Mouse (Mus musculus) C2C12 (cell line): ENCODE data around the gene Sertad2. TPM values are rescaled to one million over a fixed set of nuclear protein-coding genes. Genes with fewer than 3 reads are reported as not detected.
A peak's percentile ranks its signal among the peaks of the same experiment; 100 is the strongest.

ENCODE experiments used
- H3K27me3 ChIP-seq: one replicate; pipeline ENCODE4 v1.6.1; 2011; ENCODE audit not compliant: control insufficient read depth, insufficient read depth, insufficient read length
- H3K36me3 ChIP-seq: one replicate; pipeline ENCODE4 v1.6.1; 2011; ENCODE audit not compliant: control insufficient read depth, insufficient read depth
- H3K4me3 ChIP-seq: one replicate; pipeline ENCODE4 v1.5.1; 2011; ENCODE audit warnings: mild to moderate bottlenecking, control low read depth; ENCODE audit not compliant: poor library complexity, insufficient read depth, severe bottlenecking
- H3K79me2 ChIP-seq: one replicate; pipeline ENCODE4 v1.6.1; 2011; ENCODE audit not compliant: control insufficient read depth, insufficient read depth
- H3K79me3 ChIP-seq: one replicate; pipeline ENCODE4 v1.6.1; 2011; ENCODE audit warnings: low read depth, control low read depth
- H3ac ChIP-seq: one replicate; pipeline ENCODE3; 2011; ENCODE audit warnings: low read depth; ENCODE audit not compliant: control insufficient read depth, insufficient read length
- CEBPB ChIP-seq: IDR thresholded peaks from one replicate; pipeline ENCODE4 v1.6.1; 2011; ENCODE audit warnings: low read depth, mild to moderate bottlenecking, control low read depth, moderate library complexity
- CTCF ChIP-seq: IDR thresholded peaks from one replicate; pipeline ENCODE4 v1.5.1; 2011; ENCODE audit not compliant: control insufficient read depth, insufficient read depth, insufficient read length
- FOSL1 ChIP-seq: IDR thresholded peaks from one replicate; pipeline ENCODE4 v1.8.0; 2011; ENCODE audit warnings: mild to moderate bottlenecking, low read length; ENCODE audit not compliant: poor library complexity, insufficient read depth, severe bottlenecking
- MAX ChIP-seq: IDR thresholded peaks from one replicate; pipeline ENCODE4 v1.6.1; 2011; ENCODE audit warnings: mild to moderate bottlenecking, control low read depth
- MYOD1 ChIP-seq: IDR thresholded peaks from one replicate; pipeline ENCODE4 v1.6.1; 2011; ENCODE audit warnings: low read depth; ENCODE audit not compliant: control insufficient read depth, insufficient read length
- MYOG ChIP-seq: IDR thresholded peaks from one replicate; pipeline ENCODE4 v1.6.1; 2011; ENCODE audit not compliant: control insufficient read depth, insufficient read length; ENCODE audit errors: extremely low read depth
- USF1 ChIP-seq: IDR thresholded peaks from one replicate; pipeline ENCODE4 v1.6.1; 2011; ENCODE audit warnings: low read depth, mild to moderate bottlenecking, control low read depth, moderate library complexity
- polyA plus RNA-seq: library from polyadenylated mRNA; unstranded; fragments of >200 nt; fragmentation: generic; extraction: Trizol; gene quantifications from one replicate; pipeline ENCODE4 v1.2.1, GENCODE M21; 2012; ENCODE audit warnings: missing spikeins

The Sertad2 gene
- polyA plus RNA-seq, 1 experiment = 15.5 TPM

GRCm38 (mm10) chr11:20637060-20637459 is 94.0 kb downstream of the Sertad2 start:
- Histone ChIP-seq H3ac (no peak overlapping the region), H3K27me3 (no peaks in the 10 kb centered on the region), H3K79me2 (peaks cover 100% of the 10 kb centered on the region), H3K4me3 (no peak overlapping the region), H3K79me3 (peaks cover 92% of the 10 kb centered on the region), H3K36me3 (no peaks in the 10 kb centered on the region)
- TF ChIP-seq FOSL1 = no peak
- TF ChIP-seq USF1 = no peak
- TF ChIP-seq CTCF = no peak
- TF ChIP-seq MYOG = no peak
- TF ChIP-seq CEBPB = no peak
- no peak for TF ChIP-seq MAX
- no peak for TF ChIP-seq MYOD1

- no peaks in the 10 kb centered on the region for H3K27me3 ChIP-seq
- no peak overlapping the region for H3ac ChIP-seq
- no peak overlapping the region for H3K4me3 ChIP-seq
- TF ChIP-seq MYOD1 = no peak
- TF ChIP-seq USF1 = no peak
- TF ChIP-seq MYOG = no peak
- TF ChIP-seq FOSL1 = no peak
- TF ChIP-seq CTCF = peak; percentile 71
- no peak for TF ChIP-seq CEBPB
- no peak for TF ChIP-seq MAX
- H3K36me3 ChIP-seq = no peaks in the 10 kb centered on the region
- H3K79me2 ChIP-seq = peaks cover 100% of the 10 kb centered on the region
- H3K79me3 ChIP-seq = peaks cover 97% of the 10 kb centered on the region
Measured at GRCm38 (mm10) chr11:20638841-20639240, 95.8 kb downstream of the Sertad2 start.

GRCm38 (mm10) chr11:20639918-20640447 is 96.9 kb downstream of the Sertad2 start:
- H3K36me3 ChIP-seq = no peaks in the 10 kb centered on the region
- no peak overlapping the region for H3K4me3 ChIP-seq
- H3K27me3 ChIP-seq = no peaks in the 10 kb centered on the region
- H3K79me2 ChIP-seq = peaks cover 100% of the 10 kb centered on the region
- TF ChIP-seq MYOD1 = no peak
- no peak for TF ChIP-seq MYOG
- no peak for TF ChIP-seq USF1
- no peak for TF ChIP-seq FOSL1
- no peak for TF ChIP-seq CEBPB
- TF ChIP-seq MAX = no peak
- TF ChIP-seq CTCF = no peak
- H3ac ChIP-seq = no peak overlapping the region
- peaks cover 97% of the 10 kb centered on the region for H3K79me3 ChIP-seq

- no peaks in the 10 kb centered on the region for H3K27me3 ChIP-seq
- peaks cover 95% of the 10 kb centered on the region for H3K79me3 ChIP-seq
- no peak overlapping the region for H3ac ChIP-seq
- no peaks in the 10 kb centered on the region for H3K36me3 ChIP-seq
- no peak overlapping the region for H3K4me3 ChIP-seq
- peaks cover 100% of the 10 kb centered on the region for H3K79me2 ChIP-seq
- no peak for TF ChIP-seq MYOD1
- no peak for TF ChIP-seq CTCF
- no peak for TF ChIP-seq CEBPB
- no peak for TF ChIP-seq USF1
- no peak for TF ChIP-seq MAX
- no peak for TF ChIP-seq MYOG
- no peak for TF ChIP-seq FOSL1
Measured at GRCm38 (mm10) chr11:20642321-20642720, 99.3 kb downstream of the Sertad2 start.

GRCm38 (mm10) chr11:20643161-20643560 is 100.1 kb downstream of the Sertad2 start:
- no peaks in the 10 kb centered on the region for H3K27me3 ChIP-seq
- H3K79me3 ChIP-seq = peaks cover 95% of the 10 kb centered on the region
- H3ac ChIP-seq = no peak overlapping the region
- H3K4me3 ChIP-seq = no peak overlapping the region
- peaks cover 5% of the 10 kb centered on the region for H3K36me3 ChIP-seq
- peaks cover 100% of the 10 kb centered on the region for H3K79me2 ChIP-seq
- TF ChIP-seq MYOD1 (no peak), MAX (no peak), MYOG (no peak), FOSL1 (no peak), USF1 (no peak), CTCF (no peak), CEBPB (no peak)

GRCm38 (mm10) chr11:20644166-20644565 is 101.1 kb downstream of the Sertad2 start:
- no peaks in the 10 kb centered on the region for H3K27me3 ChIP-seq
- TF ChIP-seq FOSL1 (no peak), MYOD1 (no peak), MAX (no peak), CTCF (no peak), USF1 (no peak), MYOG (no peak), CEBPB (no peak)
- no peak overlapping the region for H3ac ChIP-seq
- H3K4me3 ChIP-seq = no peak overlapping the region
- peaks cover 98% of the 10 kb centered on the region for H3K79me2 ChIP-seq
- H3K79me3 ChIP-seq = peaks cover 86% of the 10 kb centered on the region
- H3K36me3 ChIP-seq = peaks cover 15% of the 10 kb centered on the region
